Mouse (Mus musculus): ENCODE data around the gene Olfr1425. TPM values are rescaled to one million over a fixed set of nuclear protein-coding genes. Genes with fewer than 3 reads are reported as not detected.
A peak's percentile ranks its signal among the peaks of the same experiment; 100 is the strongest.
"Not testable (repeated sequence)": the region's sequence is repeated elsewhere in the genome, so short reads cannot be mapped to it uniquely, and the experiment has no call there.

Gene Olfr1425
- polyA plus RNA-seq (2017; shearing (Covaris generic)) = not detected

DNA sequence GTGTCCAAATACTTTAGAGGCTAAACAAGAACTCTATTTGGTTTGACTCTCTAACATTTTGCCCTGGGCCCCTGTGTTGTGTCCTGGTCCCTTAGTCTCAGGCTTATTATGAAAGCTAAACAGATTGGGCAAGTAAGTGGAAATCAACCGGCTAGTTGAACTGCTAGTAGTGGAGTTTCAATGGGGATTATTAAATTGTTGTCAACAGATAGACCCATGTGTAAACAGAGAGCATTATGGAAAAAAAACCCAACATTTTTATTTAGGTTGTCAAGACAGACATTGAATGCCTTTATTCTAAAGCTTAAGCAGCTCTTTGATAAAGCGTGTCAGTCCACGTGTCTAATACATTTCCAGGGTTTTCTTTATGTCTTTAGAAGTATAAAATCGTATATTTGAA is at the start of gene Olfr1425:
Gene Olfr1425 (minus strand): TSS at position 101 of the 400 bp plus-strand sequence.
- ATAC-seq = not testable (repeated sequence)

DNA sequence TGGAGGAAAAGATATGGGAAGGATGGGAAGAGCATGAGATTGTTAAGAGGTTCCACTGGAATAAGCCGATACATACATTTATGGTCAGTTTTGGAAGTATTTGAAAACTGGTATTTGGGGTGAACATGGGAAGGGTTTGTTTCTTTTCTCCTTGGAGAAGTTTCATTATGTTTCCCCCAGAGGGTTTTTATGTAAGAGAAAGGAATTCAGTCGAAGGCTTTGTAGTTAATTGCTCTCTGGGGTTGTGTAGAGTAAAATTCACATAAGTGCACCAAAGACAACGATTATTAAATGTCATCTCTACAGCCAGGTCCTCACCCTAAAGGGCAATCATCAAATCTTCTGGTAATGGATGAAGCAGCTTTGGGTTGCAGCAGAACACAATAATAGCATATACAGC is 45.6 kb upstream of the Olfr1425 start, which contains the start of gene Olfr76:
Gene Olfr76 (minus strand): TSS at position 101 of the 400 bp plus-strand sequence.
- ATAC-seq = no peak

DNA sequence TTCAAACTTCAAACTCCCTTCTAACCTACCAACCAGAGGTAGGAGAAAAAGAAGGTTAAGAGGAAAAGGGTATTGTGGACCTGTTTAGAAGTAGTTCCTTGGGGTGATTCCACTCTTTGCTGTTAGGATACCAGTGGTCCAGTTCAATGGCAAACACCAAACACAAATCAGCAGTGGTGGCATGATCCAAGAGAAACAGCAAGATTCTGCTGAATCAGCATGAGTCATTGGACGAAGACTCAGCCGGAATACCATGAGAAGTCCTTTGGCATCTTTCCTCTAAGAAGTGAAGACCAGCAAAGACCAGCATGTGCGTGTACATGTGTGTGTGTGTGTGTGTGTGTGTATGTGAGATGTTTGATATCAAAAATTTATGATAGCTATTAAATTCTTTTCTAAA is 38.9 kb upstream of the Olfr1425 start:
- no peak for ATAC-seq

DNA sequence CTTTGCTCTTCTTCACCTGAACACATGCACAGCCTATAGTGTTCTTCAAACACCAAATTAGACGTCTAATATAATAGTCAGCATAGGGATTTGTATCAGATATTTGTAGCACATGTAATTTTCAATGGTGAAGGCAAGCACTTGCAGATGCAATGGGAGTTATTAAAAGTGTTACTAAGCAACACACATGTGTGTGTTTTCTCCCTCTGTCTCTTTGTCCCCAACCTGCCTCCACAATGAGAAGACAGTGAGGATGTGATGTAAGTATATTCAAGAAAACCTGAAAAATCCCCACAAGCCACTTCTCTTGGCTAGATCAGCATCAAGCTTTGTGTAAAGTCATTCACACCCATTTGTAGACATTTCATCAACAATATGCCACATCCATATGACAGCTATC is 38.3 kb upstream of the Olfr1425 start, which contains the start of gene Olfr1428:
Gene Olfr1428 (minus strand): TSS at position 101 of the 400 bp plus-strand sequence.
- ATAC-seq = no peak

DNA sequence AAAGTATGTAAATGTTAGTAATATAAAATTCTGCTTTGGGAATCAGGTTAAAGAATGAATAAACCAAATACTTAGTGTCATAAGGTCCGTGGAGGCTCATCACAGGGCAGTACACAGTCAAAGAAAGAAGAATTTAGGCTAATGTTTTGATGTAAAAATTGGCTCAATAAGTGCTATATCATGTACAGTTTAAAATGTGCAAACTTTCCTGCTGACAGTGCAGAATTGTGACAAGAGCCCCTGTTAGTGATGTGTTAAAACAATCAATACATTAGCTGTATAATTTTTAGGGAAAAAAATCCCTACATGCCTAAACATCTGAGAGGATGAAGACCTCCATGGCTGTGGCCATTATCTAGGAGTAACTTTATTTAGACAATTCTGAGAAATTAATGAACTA is 36.3 kb upstream of the Olfr1425 start:
- ATAC-seq = no peak

DNA sequence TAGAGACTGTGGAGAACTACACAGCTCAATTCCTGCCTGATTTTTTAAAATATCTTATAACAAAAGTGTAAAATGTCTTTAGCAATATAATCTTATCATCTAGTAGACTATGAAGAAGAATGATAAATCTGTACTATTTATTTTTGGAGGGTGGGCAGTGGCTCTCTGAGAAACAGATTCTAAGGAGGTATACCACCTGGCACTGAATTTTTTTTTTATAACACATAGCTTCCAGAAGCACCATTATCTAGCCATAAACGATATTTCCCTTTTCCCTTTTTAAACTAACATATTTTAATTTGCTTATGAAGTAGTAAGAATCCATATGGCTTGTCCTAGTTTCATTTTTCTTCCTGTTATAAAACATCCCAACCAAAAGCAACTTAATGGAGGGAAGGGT is 27.0 kb upstream of the Olfr1425 start:
- ATAC-seq = no peak

DNA sequence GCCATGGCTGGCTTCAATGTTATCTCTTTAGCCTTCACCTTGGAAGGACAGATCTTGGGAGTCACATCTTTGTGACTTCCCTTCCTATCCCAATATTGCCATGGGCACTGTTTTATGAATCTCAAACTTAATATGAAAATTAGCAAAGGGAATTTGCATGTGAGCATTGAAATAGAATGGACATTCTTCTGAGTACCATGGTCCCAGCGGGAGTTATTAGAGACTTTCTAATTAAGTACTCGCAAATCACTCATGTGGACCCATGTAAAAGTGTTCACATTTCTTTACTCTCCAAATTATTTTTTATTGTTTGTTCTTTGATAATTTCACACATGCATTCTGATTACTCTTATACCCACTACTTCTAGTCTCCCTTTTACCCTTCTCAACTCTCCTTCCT is 25.7 kb upstream of the Olfr1425 start, which contains the start of gene Olfr1427:
Gene Olfr1427 (minus strand): TSS at position 101 of the 400 bp plus-strand sequence.
- no peak for ATAC-seq

DNA sequence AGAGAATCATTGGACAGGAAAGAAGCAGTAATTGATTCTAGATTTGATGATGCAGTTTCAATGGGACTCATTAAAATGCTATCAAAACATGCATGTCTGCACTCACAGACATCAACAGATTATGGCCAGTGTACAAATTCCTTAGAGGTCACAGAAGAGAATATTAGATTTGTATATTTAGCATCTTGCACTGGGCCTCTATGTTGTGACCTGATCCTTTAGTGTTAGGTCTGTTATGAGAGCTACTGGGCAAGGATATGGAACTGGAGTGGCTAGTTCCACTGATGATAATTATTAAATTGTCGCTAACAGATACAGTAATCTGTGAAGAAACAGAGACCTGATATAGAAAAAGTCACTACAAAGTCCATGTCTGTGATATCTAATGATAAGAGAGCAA is 14.4 kb upstream of the Olfr1425 start, which contains the start of gene Olfr1426:
Gene Olfr1426 (minus strand): TSS at position 101 of the 400 bp plus-strand sequence.
- no peak for ATAC-seq

DNA sequence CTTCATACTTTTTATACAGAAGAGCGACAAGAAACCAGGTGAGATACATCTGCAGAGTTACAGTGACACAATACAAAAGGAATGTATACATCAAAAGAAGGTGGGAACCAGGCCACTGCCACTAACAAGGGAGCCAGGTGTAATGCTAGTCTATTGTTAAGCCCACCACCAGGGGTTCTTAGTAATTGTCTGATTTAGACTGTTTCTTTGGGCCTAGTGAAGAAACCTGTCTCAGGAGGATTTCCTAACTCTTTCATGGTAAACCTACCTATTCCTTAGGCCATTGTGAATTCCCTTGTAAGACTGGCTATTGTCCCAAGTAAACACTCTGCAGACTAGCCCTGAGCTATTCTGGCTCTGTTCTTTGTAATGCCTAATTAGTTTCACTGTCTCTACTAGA is 8.0 kb downstream of the Olfr1425 start:
- ATAC-seq = not testable (repeated sequence)

DNA sequence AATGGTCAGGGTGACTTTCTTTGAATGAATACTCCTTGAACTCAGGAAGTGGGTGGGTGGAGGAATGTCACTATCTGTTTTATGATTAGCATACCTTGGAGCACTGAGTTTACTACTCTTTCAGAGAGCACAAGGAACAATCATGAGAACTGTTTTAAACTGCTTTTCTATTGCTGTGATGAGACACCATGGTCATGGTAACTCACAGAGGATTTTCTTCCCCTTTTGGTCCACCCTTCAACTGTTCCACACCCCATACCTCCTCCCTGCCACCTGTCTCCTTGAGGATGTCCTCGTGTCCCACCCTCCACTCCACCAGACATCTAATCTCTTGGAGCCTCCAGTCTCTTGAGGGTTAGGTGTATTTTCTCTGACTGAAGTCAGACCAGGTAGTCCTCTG is 9.7 kb downstream of the Olfr1425 start:
- not testable (repeated sequence) for ATAC-seq

DNA sequence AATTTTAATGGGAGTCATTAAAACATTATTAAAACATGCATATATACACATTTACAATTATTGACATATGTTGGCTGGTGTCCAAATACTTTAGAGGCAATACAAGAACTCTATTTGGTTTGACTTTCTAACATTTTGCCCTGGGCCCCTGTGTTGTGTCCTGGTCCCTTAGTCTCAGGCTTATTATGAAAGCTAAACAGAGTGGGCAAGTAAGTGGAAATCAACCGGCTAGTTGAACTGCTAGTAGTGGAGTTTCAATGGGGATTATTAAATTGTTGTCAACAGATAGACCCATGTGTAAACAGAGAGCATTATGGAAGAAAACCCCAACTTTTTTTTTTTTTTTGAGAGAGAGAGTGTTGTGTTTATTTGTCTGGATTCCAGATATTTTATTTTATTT is 14.9 kb downstream of the Olfr1425 start, which contains the start of gene Olfr1424:
Gene Olfr1424 (minus strand): TSS at position 101 of the 400 bp plus-strand sequence.
- not testable (repeated sequence) for ATAC-seq

DNA sequence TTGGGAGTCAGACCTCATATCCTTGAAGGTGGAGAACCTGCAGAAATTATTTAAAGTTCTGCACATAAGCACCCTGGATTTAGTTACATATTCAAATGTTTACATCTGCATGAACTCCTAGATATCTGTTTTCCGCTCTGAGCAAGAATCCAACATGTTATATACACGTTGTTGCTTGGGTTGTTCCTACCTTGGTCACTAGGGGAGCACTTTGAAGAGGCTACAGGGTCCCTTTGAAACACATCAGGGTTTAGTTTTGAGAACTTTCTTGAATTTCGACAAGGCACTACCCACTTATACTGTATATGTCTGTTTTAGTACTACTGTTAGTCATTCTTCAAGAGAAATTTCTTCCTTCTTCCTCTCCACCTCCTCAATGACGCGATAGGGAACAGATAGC is 34.4 kb downstream of the Olfr1425 start:
- ATAC-seq = no peak

DNA sequence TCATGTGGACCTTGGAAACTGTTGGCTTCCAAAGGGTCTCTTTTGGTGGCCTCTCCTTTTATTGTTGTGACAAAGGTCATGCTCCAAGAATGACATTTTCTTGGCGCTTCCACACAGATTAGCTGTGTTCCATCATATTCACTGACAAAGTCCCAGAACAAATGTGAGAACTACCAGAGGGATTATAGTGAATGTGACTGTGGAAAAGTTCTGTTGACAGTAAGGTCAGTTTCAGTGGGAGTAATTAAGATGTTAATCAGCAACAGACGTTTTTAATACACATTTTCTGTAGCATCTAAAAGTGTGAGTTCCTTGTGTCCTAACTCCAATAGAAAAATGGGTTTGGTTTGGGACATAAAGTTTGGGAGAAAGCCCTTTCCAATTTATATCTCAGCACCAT is 36.3 kb downstream of the Olfr1425 start, which contains the start of gene Olfr1423:
Gene Olfr1423 (minus strand): TSS at position 101 of the 400 bp plus-strand sequence.
- ATAC-seq = no peak

DNA sequence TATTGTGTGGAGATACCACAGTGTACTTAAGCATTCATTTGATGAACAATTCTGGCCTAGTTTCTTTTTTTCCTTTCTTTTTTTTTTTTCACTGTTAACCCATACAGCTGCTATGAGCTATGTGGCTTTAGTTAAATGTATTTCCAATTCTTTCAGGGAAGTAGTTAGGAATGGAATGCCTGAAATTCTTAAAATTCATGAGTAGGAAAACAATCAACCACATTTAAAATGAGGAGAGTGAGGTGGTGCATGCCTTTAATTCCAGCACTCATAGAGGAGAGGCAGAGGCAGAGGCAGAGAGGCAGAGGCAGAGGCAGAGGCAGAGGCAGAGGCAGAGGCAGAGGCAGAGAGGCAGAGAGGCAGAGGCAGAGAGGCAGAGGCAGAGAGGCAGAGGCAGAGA is 39.8 kb downstream of the Olfr1425 start:
- ATAC-seq = no peak

DNA sequence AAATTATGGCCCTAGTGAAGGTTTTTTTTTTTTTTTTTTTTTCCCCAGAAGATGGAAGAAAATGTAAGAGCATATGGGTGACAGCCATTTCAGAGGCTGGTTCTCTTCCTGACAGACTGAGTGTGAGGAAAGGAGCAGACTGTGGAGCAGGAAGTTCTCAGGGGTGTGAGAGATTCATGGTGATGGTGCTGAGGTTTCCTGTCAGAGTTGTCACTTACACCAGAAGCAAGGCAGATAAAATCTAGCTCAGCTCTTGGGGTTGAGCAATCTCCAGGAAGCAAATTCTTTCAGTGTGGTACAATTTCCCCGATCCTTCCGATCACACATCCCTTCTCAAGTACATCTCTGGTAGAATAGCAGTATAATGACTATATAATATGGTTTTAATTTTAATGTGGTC is 50.9 kb downstream of the Olfr1425 start:
- ATAC-seq = peak; percentile 95

DNA sequence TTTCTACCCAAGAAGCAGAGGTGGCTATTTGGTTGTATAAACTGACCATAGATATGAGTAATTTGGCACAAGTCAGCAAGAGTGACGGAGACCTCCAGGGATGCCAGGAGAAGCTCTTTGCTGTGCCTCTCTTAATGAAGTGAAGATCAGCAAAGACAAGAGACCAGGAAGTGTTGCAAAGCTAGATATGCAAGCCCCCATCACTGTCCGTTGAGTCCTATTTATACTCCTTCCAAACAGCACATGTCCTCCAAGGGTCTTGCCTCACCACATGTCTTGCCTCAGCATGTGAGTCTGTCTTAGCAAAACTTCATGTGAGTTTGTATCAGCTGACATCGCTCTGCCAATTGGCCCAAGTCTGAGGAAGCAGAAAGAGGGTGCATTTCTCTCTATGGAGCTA is 52.2 kb downstream of the Olfr1425 start:
- no peak for ATAC-seq

DNA sequence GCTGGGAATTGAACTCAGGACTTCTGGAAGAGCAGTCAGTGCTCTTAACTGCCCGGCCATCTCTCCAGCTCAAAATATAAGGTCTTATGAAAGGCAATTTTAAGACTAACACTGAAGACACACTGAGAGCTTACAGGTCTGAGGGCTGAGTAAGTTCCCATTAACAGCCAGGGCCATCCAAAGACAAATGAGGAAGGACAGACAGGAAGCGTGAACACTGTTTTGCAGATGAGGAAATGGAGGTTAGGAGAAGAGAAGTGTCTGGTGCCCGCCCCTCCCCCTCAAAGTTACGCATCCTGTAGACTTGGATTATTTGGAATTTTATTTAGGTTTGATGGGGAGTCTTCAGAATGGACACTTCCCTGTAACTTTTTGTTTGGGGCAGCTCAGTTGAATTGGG is 53.4 kb downstream of the Olfr1425 start:
- ATAC-seq = no peak

Other genes with a start within 250 kb of the Olfr1425 start
- gene Olfr1417, start 238.5 kb downstream of the Olfr1425 start, polyA plus RNA-seq (2017; shearing (Covaris generic)) = not detected
- not detected for gene Olfr1418, start 216.7 kb downstream of the Olfr1425 start, polyA plus RNA-seq (2017; shearing (Covaris generic))
- gene Olfr1419, start 202.6 kb downstream of the Olfr1425 start, polyA plus RNA-seq (2017; shearing (Covaris generic)) = not detected
- gene Olfr1420, start 191.2 kb downstream of the Olfr1425 start, polyA plus RNA-seq (2017; shearing (Covaris generic)) = under 1 TPM in 1 of 2 experiments, not detected in 1; 0.42 TPM
- 10 to 100 TPM; 17.6 to 18.1 TPM for gene Patl1, start 165.3 kb downstream of the Olfr1425 start, polyA plus RNA-seq (2017; shearing (Covaris generic))
- 1 to 10 TPM; 5.5 to 8.0 TPM for gene Osbp, start 111.8 kb downstream of the Olfr1425 start, polyA plus RNA-seq (2017; shearing (Covaris generic))
- gene Olfr1423, start 36.4 kb downstream of the Olfr1425 start, polyA plus RNA-seq (2017; shearing (Covaris generic)) = under 1 TPM in 1 of 2 experiments, not detected in 1; 0.05 TPM
- gene Olfr1424, start 15.0 kb downstream of the Olfr1425 start, polyA plus RNA-seq (2017; shearing (Covaris generic)) = not detected
- not detected for gene Olfr1426, start 14.3 kb upstream of the Olfr1425 start, polyA plus RNA-seq (2017; shearing (Covaris generic))
- gene Olfr1427, start 25.6 kb upstream of the Olfr1425 start, polyA plus RNA-seq (2017; shearing (Covaris generic)) = not detected
- gene Olfr1428, start 38.2 kb upstream of the Olfr1425 start, polyA plus RNA-seq (2017; shearing (Covaris generic)) = not detected
- not detected for gene Olfr76, start 45.5 kb upstream of the Olfr1425 start, polyA plus RNA-seq (2017; shearing (Covaris generic))
- gene Olfr1555-ps1, start 92.4 kb upstream of the Olfr1425 start, polyA plus RNA-seq (2017; shearing (Covaris generic)) = under 1 TPM in 1 of 2 experiments, not detected in 1; 0.15 TPM
- not detected for gene Olfr1431, start 122.9 kb upstream of the Olfr1425 start, polyA plus RNA-seq (2017; shearing (Covaris generic))
- under 1 TPM in 1 of 2 experiments, not detected in 1; 0.20 TPM for gene Olfr1432, start 154.9 kb upstream of the Olfr1425 start, polyA plus RNA-seq (2017; shearing (Covaris generic))
- not detected for gene Olfr262, start 163.9 kb upstream of the Olfr1425 start, polyA plus RNA-seq (2017; shearing (Covaris generic))
- gene Olfr235, start 183.3 kb upstream of the Olfr1425 start, polyA plus RNA-seq (2017; shearing (Covaris generic)) = not detected
- not detected for gene Olfr1434, start 202.1 kb upstream of the Olfr1425 start, polyA plus RNA-seq (2017; shearing (Covaris generic))
- not detected for gene Olfr1436, start 221.4 kb upstream of the Olfr1425 start, polyA plus RNA-seq (2017; shearing (Covaris generic))
- not detected for gene Olfr1437, start 247.4 kb upstream of the Olfr1425 start, polyA plus RNA-seq (2017; shearing (Covaris generic))

Data from CD4-positive, CD25-positive, alpha-beta regulatory T cell, adult 4 months (primary cell).